Mouse (Mus musculus): Measurements from ENCODE around the gene Foxred2. TPM values are rescaled to one million over a fixed set of nuclear protein-coding genes. Genes with fewer than 3 reads are reported as not detected.
A peak's percentile ranks its signal among the peaks of the same experiment; 100 is the strongest.

The Foxred2 gene
- total and polyA plus RNA-seq, 3 experiments, result 0.39 to 0.96 (median 0.84) TPM

DNA sequence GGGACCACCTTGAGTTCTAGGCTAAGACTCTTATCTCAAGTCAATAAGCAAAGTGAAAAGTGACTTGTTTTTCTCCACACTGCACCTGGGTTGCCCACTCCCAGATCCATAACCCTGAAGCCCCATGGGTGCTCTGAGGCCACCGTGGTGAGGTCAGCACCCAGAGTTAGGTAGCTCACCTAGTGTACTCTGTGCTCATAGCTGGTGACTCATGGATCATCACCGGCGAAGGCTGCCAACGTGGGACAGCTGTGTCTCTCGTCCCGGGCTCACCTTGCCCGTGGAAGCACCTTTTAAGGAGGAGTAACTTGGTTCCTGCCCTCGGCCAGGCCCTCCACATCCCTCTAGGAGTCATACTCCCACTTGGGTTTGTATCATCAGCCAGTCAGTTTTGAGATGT, 43.5 kb downstream of the Foxred2 start:
- Histone ChIP-seq H3K4me1 (ENCODE audit: control insufficient read depth, insufficient read depth, low read length) (peaks cover 18% of the 10 kb centered on the region), H3K79me2 (replicated peaks; ENCODE audit: control insufficient read depth, insufficient read depth, low read length) (no peaks in the 10 kb centered on the region), H3K4me3 (no peak overlapping the region), H3K9ac (ENCODE audit: low read depth, low read length) (no peak overlapping the region), H3K27ac (peak overlapping the region; percentile 81), H3K36me3 (ENCODE audit: control insufficient read depth, insufficient read depth, low read length) (no peaks in the 10 kb centered on the region), H3K27me3 (ENCODE audit: control insufficient read depth, insufficient read depth, low read length) (no peaks in the 10 kb centered on the region)
- TF ChIP-seq EP300 (IDR thresholded peaks at IDR 0.05; ENCODE audit: insufficient read depth, low read depth, low read length), result no peak
- no peak for TF ChIP-seq POLR2A (IDR thresholded peaks at IDR 0.05; ENCODE audit: insufficient read depth, low read depth, low read length)
- TF ChIP-seq CTCF (IDR thresholded peaks at IDR 0.05), result no peak
- 67% methylated on average over 8 of the region's 8 CpGs for WGBS
- intact Hi-C loops (cut with DNase I), result loop anchor here (5.0 kb wide), 2 partner anchors 56 to 76 kb away; no protein-coding TSS in a partner anchor
- no peak for DNase-seq

DNA sequence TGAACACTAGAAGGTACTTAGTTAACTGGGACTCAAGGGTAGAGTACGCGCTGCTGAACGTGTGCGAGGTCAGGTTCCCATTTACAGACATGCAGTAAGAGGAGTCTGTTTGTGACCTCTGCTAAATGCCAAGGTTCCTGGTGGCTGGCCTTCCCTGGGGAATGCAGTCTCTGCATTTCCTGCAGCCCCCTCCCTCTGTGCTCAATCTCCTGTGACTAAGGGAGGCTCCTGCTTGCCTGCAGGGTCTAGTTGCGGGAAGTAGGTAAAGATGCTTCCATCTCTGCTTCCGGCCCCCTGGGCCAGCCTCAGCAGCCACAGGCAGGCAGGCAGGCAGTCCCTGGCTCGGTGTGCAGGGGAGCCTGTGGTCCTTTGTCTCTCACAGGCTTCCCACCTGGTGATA, 43.9 kb downstream of the Foxred2 start:
- Histone ChIP-seq H3K36me3 (ENCODE audit: control insufficient read depth, insufficient read depth, low read length) (no peaks in the 10 kb centered on the region), H3K27me3 (ENCODE audit: control insufficient read depth, insufficient read depth, low read length) (no peaks in the 10 kb centered on the region), H3K4me3 (no peak overlapping the region), H3K27ac (peak overlapping the region; percentile 81), H3K79me2 (replicated peaks; ENCODE audit: control insufficient read depth, insufficient read depth, low read length) (no peaks in the 10 kb centered on the region), H3K4me1 (ENCODE audit: control insufficient read depth, insufficient read depth, low read length) (peaks cover 18% of the 10 kb centered on the region), H3K9ac (ENCODE audit: low read depth, low read length) (no peak overlapping the region)
- 56% methylated on average over 7 of the region's 7 CpGs for WGBS
- no peak for DNase-seq
- intact Hi-C loops (cut with DNase I), result loop anchor here (5.0 kb wide), 2 partner anchors 55 to 75 kb away; no protein-coding TSS in a partner anchor
- TF ChIP-seq POLR2A (IDR thresholded peaks at IDR 0.05; ENCODE audit: insufficient read depth, low read depth, low read length) (no peak), EP300 (IDR thresholded peaks at IDR 0.05; ENCODE audit: insufficient read depth, low read depth, low read length) (no peak), CTCF (IDR thresholded peaks at IDR 0.05) (no peak)

DNA sequence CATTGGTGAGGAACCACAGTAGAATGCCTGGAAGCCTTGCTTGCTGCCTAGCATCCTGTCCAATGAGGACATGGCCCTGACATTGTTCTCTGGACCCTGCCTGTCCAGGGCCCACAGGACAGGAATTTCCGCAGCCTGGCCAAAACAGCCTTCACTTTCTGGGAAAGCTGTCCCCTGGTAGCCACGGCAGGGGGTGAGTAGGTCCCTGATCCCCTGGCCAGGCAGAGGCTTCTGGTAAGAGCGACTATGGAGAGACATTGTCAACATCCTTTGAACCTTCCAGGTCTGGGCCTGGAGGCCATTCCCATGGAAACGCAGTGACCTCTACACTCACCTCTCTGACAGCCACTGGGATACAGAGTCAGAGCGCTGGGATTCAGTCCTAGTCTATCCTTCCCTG, 44.5 kb downstream of the Foxred2 start:
- peaks cover 18% of the 10 kb centered on the region for H3K4me1 ChIP-seq (ENCODE audit: control insufficient read depth, insufficient read depth, low read length)
- H3K27ac ChIP-seq, result peak overlapping the region; percentile 81
- TF ChIP-seq EP300 (IDR thresholded peaks at IDR 0.05; ENCODE audit: insufficient read depth, low read depth, low read length) (peak; percentile 78), POLR2A (IDR thresholded peaks at IDR 0.05; ENCODE audit: insufficient read depth, low read depth, low read length) (0 out of 2 replicates have a peak, but pooled peaks have one; percentile 44), CTCF (IDR thresholded peaks at IDR 0.05) (no peak)
- peak; percentile 55 to 60 for DNase-seq
- H3K9ac ChIP-seq (ENCODE audit: low read depth, low read length), result no peak overlapping the region
- 53% methylated on average over 5 of the region's 5 CpGs for WGBS
- no peaks in the 10 kb centered on the region for H3K36me3 ChIP-seq (ENCODE audit: control insufficient read depth, insufficient read depth, low read length)
- no peak overlapping the region for H3K4me3 ChIP-seq
- H3K27me3 ChIP-seq (ENCODE audit: control insufficient read depth, insufficient read depth, low read length), result no peaks in the 10 kb centered on the region
- no peaks in the 10 kb centered on the region for H3K79me2 ChIP-seq (replicated peaks; ENCODE audit: control insufficient read depth, insufficient read depth, low read length)
- intact Hi-C loops (cut with DNase I), result loop anchor here (5.0 kb wide), 2 partner anchors 55 to 75 kb away; no protein-coding TSS in a partner anchor

DNA sequence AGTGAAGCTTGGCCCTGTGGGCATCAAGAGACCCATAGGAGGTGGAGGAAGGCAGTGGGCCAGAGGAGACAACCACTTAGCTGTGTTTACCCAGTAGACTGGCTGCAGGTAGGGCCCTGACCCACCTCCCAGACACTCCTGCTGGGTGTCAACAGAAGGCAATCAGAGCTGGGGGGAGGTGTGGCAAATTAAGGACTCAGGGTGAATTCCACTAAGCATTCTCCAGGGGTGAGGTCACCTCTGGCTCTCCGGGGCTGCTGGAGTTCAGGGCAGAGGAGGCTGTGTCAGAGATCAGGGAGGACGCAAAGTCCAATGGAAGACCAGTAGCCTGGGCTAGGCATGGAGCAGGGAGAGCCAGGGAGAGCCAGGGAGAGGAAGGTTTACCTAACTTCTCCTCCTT, 45.5 kb downstream of the Foxred2 start:
- 8% methylated on average over 2 of the region's 2 CpGs for WGBS
- peak in 1 of 2 experiments; percentile 60 for DNase-seq
- peak overlapping the region; percentile 81 for H3K27ac ChIP-seq
- H3K9ac ChIP-seq (ENCODE audit: low read depth, low read length), result no peak overlapping the region
- intact Hi-C loops (cut with DNase I), result loop anchor here (5.0 kb wide), 2 partner anchors 54 to 74 kb away; no protein-coding TSS in a partner anchor
- no peaks in the 10 kb centered on the region for H3K36me3 ChIP-seq (ENCODE audit: control insufficient read depth, insufficient read depth, low read length)
- no peak overlapping the region for H3K4me3 ChIP-seq
- no peaks in the 10 kb centered on the region for H3K27me3 ChIP-seq (ENCODE audit: control insufficient read depth, insufficient read depth, low read length)
- no peak for TF ChIP-seq POLR2A (IDR thresholded peaks at IDR 0.05; ENCODE audit: insufficient read depth, low read depth, low read length)
- TF ChIP-seq EP300 (IDR thresholded peaks at IDR 0.05; ENCODE audit: insufficient read depth, low read depth, low read length), result no peak
- TF ChIP-seq CTCF (IDR thresholded peaks at IDR 0.05), result no peak
- peaks cover 22% of the 10 kb centered on the region for H3K4me1 ChIP-seq (ENCODE audit: control insufficient read depth, insufficient read depth, low read length)
- no peaks in the 10 kb centered on the region for H3K79me2 ChIP-seq (replicated peaks; ENCODE audit: control insufficient read depth, insufficient read depth, low read length)

DNA sequence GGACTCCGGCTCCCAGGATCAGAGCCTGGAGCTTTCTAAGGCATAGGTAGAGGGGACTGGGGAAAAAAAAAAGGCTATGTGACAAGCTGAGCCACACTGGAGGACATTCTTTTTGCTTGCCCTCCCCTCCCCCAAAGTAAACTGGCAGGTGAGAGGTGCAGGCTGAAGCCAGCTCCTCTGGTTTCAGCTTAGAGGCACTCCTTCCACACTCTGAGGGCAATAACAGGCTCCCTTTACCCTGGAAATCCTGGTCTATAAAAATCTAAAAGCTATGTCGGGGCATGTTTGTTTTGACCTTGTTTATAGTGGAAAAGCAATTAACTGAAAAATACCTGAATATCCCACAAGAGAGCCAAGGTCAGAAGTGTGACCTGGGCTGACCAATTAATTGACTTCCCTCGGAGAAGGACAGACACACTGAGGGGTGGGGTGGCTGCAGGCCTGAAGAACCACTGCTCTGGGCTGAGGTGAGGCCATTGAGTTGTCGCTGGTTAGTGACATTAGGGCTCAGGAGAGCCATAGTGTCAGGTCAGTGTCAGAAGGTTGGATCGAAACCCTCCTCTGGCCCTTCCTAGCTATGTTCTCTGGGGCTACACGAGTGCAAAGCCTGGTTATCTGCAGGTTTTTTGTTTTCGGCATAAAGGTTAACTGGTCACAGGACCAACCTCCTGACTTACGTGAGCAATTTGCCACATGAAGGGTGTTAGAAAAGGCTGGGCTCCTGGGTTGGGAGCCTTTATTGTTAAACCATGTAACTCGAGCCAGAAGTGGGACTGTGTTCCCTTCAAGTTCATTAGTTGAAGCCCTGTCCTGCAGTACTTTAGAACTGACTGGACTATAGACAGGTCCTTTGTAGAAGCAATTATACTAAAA, 48.6 kb downstream of the Foxred2 start:
- TF ChIP-seq POLR2A (IDR thresholded peaks at IDR 0.05; ENCODE audit: insufficient read depth, low read depth, low read length) (no peak), EP300 (IDR thresholded peaks at IDR 0.05; ENCODE audit: insufficient read depth, low read depth, low read length) (no peak), CTCF (IDR thresholded peaks at IDR 0.05) (no peak)
- H3K79me2 ChIP-seq (replicated peaks; ENCODE audit: control insufficient read depth, insufficient read depth, low read length), result no peaks in the 10 kb centered on the region
- no peak overlapping the region for H3K4me3 ChIP-seq
- DNase-seq, result no peak
- no peaks in the 10 kb centered on the region for H3K36me3 ChIP-seq (ENCODE audit: control insufficient read depth, insufficient read depth, low read length)
- H3K27ac ChIP-seq, result no peak overlapping the region
- 85% methylated on average over 9 of the region's 9 CpGs for WGBS
- intact Hi-C loops (cut with DNase I), result no loop called here
- H3K27me3 ChIP-seq (ENCODE audit: control insufficient read depth, insufficient read depth, low read length), result no peaks in the 10 kb centered on the region
- H3K9ac ChIP-seq (ENCODE audit: low read depth, low read length), result no peak overlapping the region
- H3K4me1 ChIP-seq (ENCODE audit: control insufficient read depth, insufficient read depth, low read length), result peaks cover 28% of the 10 kb centered on the region

DNA sequence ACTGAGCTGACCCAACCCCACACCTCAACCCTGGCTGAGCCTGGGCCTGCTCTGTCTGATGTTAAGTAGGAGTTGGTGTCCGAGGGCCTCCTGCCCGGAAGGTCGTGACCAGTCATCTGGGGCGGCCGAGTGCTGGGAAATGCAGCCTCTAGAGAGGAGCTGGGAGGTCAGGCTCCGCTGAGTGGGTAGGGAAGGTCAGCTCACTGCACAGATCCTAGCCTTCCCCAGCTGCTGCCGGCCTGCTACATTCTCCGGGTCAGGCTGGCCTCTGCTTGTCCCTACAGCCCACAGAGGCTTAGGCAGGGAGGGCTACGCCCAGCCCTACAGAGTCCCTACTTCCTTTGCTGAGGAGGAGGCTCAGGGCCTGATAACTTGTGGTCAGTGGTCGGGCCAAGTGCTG, 50.0 kb downstream of the Foxred2 start:
- Histone ChIP-seq H3K4me3 (no peak overlapping the region), H3K36me3 (ENCODE audit: control insufficient read depth, insufficient read depth, low read length) (no peaks in the 10 kb centered on the region), H3K79me2 (replicated peaks; ENCODE audit: control insufficient read depth, insufficient read depth, low read length) (no peaks in the 10 kb centered on the region), H3K27ac (no peak overlapping the region; the same call in 1 of the 2 replicates), H3K4me1 (ENCODE audit: control insufficient read depth, insufficient read depth, low read length) (peaks cover 19% of the 10 kb centered on the region), H3K9ac (ENCODE audit: low read depth, low read length) (0 out of 2 replicates have a peak overlapping the region, but pooled peaks have one; percentile 11), H3K27me3 (ENCODE audit: control insufficient read depth, insufficient read depth, low read length) (no peaks in the 10 kb centered on the region)
- intact Hi-C loops (cut with DNase I), result no loop called here
- TF ChIP-seq CTCF (IDR thresholded peaks at IDR 0.05) (no peak), POLR2A (IDR thresholded peaks at IDR 0.05; ENCODE audit: insufficient read depth, low read depth, low read length) (no peak), EP300 (IDR thresholded peaks at IDR 0.05; ENCODE audit: insufficient read depth, low read depth, low read length) (no peak)
- WGBS, result 71% methylated on average over 10 of the region's 10 CpGs
- no peak for DNase-seq
